Mouse (Mus musculus) forebrain, embryonic 14.5 days (tissue): Measurements from ENCODE around the gene Fam19a1. TPM values are rescaled to one million over a fixed set of nuclear protein-coding genes. Genes with fewer than 3 reads are reported as not detected.

Experiments used
- ATAC-seq: fragments of 200-750 bp; cut with Nextera tagmentation; 2 replicates; pipeline ENCODE4 v1.8.0; 2017; ENCODE audit warnings: mild to moderate bottlenecking, moderate library complexity
- DNase-seq: peaks from one replicate; pipeline ENCODE4 v3.0.0-alpha.2; 2015; ENCODE audit warnings: low spot score
- H3K27ac ChIP-seq: fragments of 300-500 bp; sonication (generic); 2 replicates; pipeline ENCODE4 v1.5.1; 2014; ENCODE audit warnings: low read depth, mild to moderate bottlenecking, control low read depth, low read length, moderate library complexity
- H3K27me3 ChIP-seq: fragments of 300-500 bp; sonication (generic); replicated peaks from 2 replicates; pipeline ENCODE4 v1.6.1; 2014; ENCODE audit warnings: low read length, control low read depth, mixed read lengths; ENCODE audit not compliant: control insufficient read depth, insufficient read depth
- H3K36me3 ChIP-seq: fragments of 300-500 bp; sonication (generic); 2 replicates; pipeline ENCODE4 v1.6.1; 2014; ENCODE audit warnings: low read length, control low read depth; ENCODE audit not compliant: control insufficient read depth, insufficient read depth
- H3K4me1 ChIP-seq: fragments of 300-500 bp; sonication (generic); 2 replicates; pipeline ENCODE4 v1.6.1; 2014; ENCODE audit warnings: antibody characterized with exemption, low read length, control low read depth; ENCODE audit not compliant: control insufficient read depth, insufficient read depth
- H3K4me2 ChIP-seq: fragments of 300-500 bp; sonication (generic); 2 replicates; pipeline ENCODE4 v1.6.1; 2014; ENCODE audit warnings: mild to moderate bottlenecking, control low read depth, low read length
- H3K4me3 ChIP-seq: fragments of 300-500 bp; sonication (generic); 2 replicates; pipeline ENCODE4 v1.5.1; 2014; ENCODE audit warnings: low read depth, low read length, control low read depth
- H3K9ac ChIP-seq: fragments of 300-500 bp; sonication (generic); 2 replicates; pipeline ENCODE4 v1.6.1; 2014; ENCODE audit warnings: mild to moderate bottlenecking, low read length, control low read depth, moderate library complexity
- H3K9me3 ChIP-seq: fragments of 300-500 bp; sonication (generic); replicated peaks from 2 replicates; pipeline ENCODE4 v1.6.1; 2016; ENCODE audit warnings: low read length, control low read depth, mixed read lengths; ENCODE audit not compliant: control insufficient read depth
- WGBS: fragments of 180-500 bp; shearing (Covaris S2); extraction: QIAGEN DNeasy Blood & Tissue Kit; methylation state at CpG from one replicate; pipeline ENCODE4 v1.1.7; 2014; 5-methylcytosine and 5-hydroxymethylcytosine counted together
- polyA plus RNA-seq: library from polyadenylated mRNA; unstranded; fragments of >200 nt; fragmentation: Nextera tagmentation; extraction: Ambion mirVana; gene quantifications from 2 replicates; pipeline ENCODE4 v1.2.1, GENCODE M21; 2014

The Fam19a1 gene
- polyA plus RNA-seq, 1 experiment from 2014 or later: 8.2 TPM

DNA sequence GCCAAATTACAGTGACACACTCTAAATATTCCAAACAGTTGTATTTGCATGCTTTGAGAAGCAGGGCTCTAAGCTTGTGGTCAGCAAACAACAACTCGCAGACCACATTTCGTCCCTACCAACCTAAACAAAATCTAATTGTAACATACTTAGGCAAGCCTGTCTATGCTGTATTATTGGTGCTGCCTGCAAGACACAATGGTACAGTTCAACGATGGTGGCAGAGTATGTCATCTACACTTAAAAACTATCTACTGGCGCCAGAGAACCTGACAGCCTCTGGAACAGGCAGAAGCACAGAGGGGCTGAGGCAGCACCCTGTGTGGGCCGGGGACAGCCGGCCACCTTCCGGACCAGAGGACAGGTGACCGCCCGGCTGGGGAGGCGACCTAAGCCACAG is 482.2 kb downstream of the Fam19a1 start:
- Histone ChIP-seq H3K27me3 (no peaks in the 10 kb centered on the region), H3K27ac (no peak overlapping the region), H3K9ac (no peak overlapping the region), H3K4me3 (no peak overlapping the region), H3K9me3 (no peaks in the 10 kb centered on the region), H3K36me3 (no peaks in the 10 kb centered on the region), H3K4me1 (no peaks in the 10 kb centered on the region), H3K4me2 (no peak overlapping the region)
- no peak for DNase-seq
- WGBS: 95% methylated on average over 9 of the region's 10 CpGs
- ATAC-seq: no peak

- Histone ChIP-seq H3K4me3 (no peak overlapping the region), H3K36me3 (no peaks in the 10 kb centered on the region), H3K9me3 (no peaks in the 10 kb centered on the region), H3K27ac (no peak overlapping the region), H3K4me1 (no peaks in the 10 kb centered on the region), H3K27me3 (no peaks in the 10 kb centered on the region), H3K4me2 (no peak overlapping the region), H3K9ac (no peak overlapping the region)
- ATAC-seq (no peak), DNase-seq (no peak)
- WGBS: 58% methylated on average over 1 of the region's 1 CpGs
These were observed 511.2 kb downstream of the Fam19a1 start for GRCm38 (mm10) chr6:96624196-96624595.

DNA sequence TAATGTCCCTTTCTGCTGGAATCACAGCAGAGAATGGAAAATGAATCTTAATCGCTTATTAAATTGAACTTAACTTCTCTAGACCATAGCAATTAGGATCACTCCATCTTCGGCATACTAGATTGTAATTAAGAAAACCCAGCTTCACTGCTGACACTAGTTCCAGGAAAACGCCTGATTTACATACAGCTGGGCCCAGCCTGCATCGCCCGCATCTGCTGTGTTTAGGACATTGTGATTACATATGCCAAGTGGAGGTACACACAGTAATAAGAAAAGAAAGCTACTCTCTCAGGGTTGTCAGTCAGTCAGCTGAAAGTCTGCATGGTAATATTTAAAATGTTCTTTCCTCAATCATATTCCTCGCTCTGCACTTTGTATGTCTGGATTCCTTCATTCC is 518.6 kb downstream of the Fam19a1 start:
- H3K9me3 ChIP-seq: no peaks in the 10 kb centered on the region
- H3K4me1 ChIP-seq: peaks cover 10% of the 10 kb centered on the region
- WGBS: 28% methylated on average over 6 of the region's 6 CpGs
- H3K9ac ChIP-seq: no peak overlapping the region
- H3K27me3 ChIP-seq: no peaks in the 10 kb centered on the region
- no peak overlapping the region for H3K4me2 ChIP-seq
- H3K4me3 ChIP-seq: no peak overlapping the region
- ATAC-seq (peak; percentile 94), DNase-seq (peak; percentile 87)
- H3K36me3 ChIP-seq: no peaks in the 10 kb centered on the region
- H3K27ac ChIP-seq: no peak overlapping the region

DNA sequence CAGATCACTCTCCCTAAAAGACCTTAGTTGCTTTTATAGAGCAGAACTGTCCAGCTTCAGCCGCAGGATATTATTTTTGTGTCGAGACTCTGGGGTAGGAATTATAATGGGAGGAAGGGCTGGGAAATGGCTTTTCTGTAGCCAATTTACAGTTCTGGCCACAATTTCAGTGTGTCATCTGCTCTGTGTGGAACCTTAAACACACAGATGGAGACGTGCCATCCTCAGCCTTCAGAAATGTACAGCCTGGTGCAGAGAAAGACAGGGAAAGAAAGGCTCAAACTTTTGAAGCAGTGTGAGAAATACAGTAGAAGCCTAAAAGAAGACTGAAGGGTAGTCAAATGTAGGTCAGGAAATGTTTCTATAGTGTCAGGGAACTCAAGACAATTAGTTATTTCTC is 519.3 kb downstream of the Fam19a1 start:
- Histone ChIP-seq H3K4me1 (peaks cover 10% of the 10 kb centered on the region), H3K4me2 (no peak overlapping the region), H3K27ac (no peak overlapping the region), H3K36me3 (no peaks in the 10 kb centered on the region), H3K4me3 (no peak overlapping the region), H3K27me3 (no peaks in the 10 kb centered on the region), H3K9ac (no peak overlapping the region), H3K9me3 (no peaks in the 10 kb centered on the region)
- ATAC-seq (no peak), DNase-seq (peak; percentile 11)
- 67% methylated on average over 3 of the region's 3 CpGs for WGBS

GRCm38 (mm10) chr6:96635663-96636062 is 522.7 kb downstream of the Fam19a1 start:
- Histone ChIP-seq H3K9ac (no peak overlapping the region), H3K36me3 (no peaks in the 10 kb centered on the region), H3K9me3 (no peaks in the 10 kb centered on the region), H3K27ac (no peak overlapping the region), H3K4me2 (no peak overlapping the region), H3K27me3 (no peaks in the 10 kb centered on the region), H3K4me1 (peaks cover 10% of the 10 kb centered on the region), H3K4me3 (no peak overlapping the region)
- ATAC-seq: no peak
- DNase-seq: no peak
- WGBS: 89% methylated on average over 2 of the region's 2 CpGs

- Histone ChIP-seq H3K9ac (no peak overlapping the region), H3K36me3 (no peaks in the 10 kb centered on the region), H3K27me3 (no peaks in the 10 kb centered on the region), H3K4me2 (no peak overlapping the region), H3K27ac (no peak overlapping the region), H3K4me1 (no peaks in the 10 kb centered on the region), H3K9me3 (no peaks in the 10 kb centered on the region), H3K4me3 (no peak overlapping the region)
- WGBS: 81% methylated on average over 2 of the region's 2 CpGs
- no peak for DNase-seq
- no peak for ATAC-seq
These were observed 535.8 kb downstream of the Fam19a1 start for GRCm38 (mm10) chr6:96648742-96649141.

- H3K9ac ChIP-seq: no peak overlapping the region
- no peaks in the 10 kb centered on the region for H3K9me3 ChIP-seq
- no peak overlapping the region for H3K4me3 ChIP-seq
- WGBS: 83% methylated on average over 5 of the region's 5 CpGs
- DNase-seq: no peak
- no peaks in the 10 kb centered on the region for H3K36me3 ChIP-seq
- H3K4me1 ChIP-seq: no peaks in the 10 kb centered on the region
- no peak overlapping the region for H3K4me2 ChIP-seq
- no peak overlapping the region for H3K27ac ChIP-seq
- H3K27me3 ChIP-seq: no peaks in the 10 kb centered on the region
- ATAC-seq: no peak
These were observed 536.3 kb downstream of the Fam19a1 start for GRCm38 (mm10) chr6:96649267-96649666.

DNA sequence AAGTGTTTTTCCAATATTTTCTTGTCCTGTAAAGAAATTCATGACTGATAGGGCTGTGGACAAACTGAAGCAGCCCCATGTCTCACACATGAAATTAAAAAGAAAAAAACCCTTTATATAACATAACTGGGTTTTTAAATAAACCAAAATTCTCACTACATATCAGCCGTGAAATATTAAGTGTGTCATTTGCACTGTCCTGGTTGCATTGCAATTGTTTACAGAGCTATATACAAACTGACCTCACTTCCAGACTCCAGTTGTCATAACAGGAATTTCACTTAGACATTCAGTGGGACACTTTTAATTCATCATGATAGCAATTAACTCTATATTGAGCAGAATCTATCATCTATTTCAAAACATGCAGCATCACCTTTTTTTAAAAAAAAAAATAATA is 553.4 kb downstream of the Fam19a1 start:
- Histone ChIP-seq H3K36me3 (no peaks in the 10 kb centered on the region), H3K4me3 (no peak overlapping the region), H3K4me2 (no peak overlapping the region), H3K9me3 (no peaks in the 10 kb centered on the region), H3K27ac (no peak overlapping the region), H3K9ac (no peak overlapping the region), H3K27me3 (no peaks in the 10 kb centered on the region), H3K4me1 (no peaks in the 10 kb centered on the region)
- WGBS: 96% methylated on average over 1 of the region's 1 CpGs
- no peak for ATAC-seq
- DNase-seq: no peak

- ATAC-seq (no peak), DNase-seq (no peak)
- H3K9me3 ChIP-seq: no peaks in the 10 kb centered on the region
- H3K27me3 ChIP-seq: no peaks in the 10 kb centered on the region
- H3K4me3 ChIP-seq: no peak overlapping the region
- no peak overlapping the region for H3K4me2 ChIP-seq
- no peaks in the 10 kb centered on the region for H3K36me3 ChIP-seq
- WGBS: 82% methylated on average over 3 of the region's 3 CpGs
- no peak overlapping the region for H3K27ac ChIP-seq
- H3K4me1 ChIP-seq: no peaks in the 10 kb centered on the region
- no peak overlapping the region for H3K9ac ChIP-seq
These were observed 564.9 kb downstream of the Fam19a1 start for GRCm38 (mm10) chr6:96677813-96678212.
